Mouse (Mus musculus) layer of hippocampus, postnatal 36 days (tissue): ENCODE measurements at regions not wholly inside any gene's neighbourhood (a gene's known extent, or its start where the extent isn't known, plus 50 kb on each side); places are given as distances from the start of the nearest gene placed in this dataset.
"Not testable (repeated sequence)": the region's sequence is repeated elsewhere in the genome, so short reads cannot be mapped to it uniquely, and the experiment has no call there.

Experiments used
- DNase-seq, 2 experiments: peaks; one replicate each; pipeline ENCODE4 v3.0.0; 2022

- no peak for DNase-seq
These were observed 188.2 kb upstream of the 1700056E22Rik start for GRCm38 (mm10) chr1:184222326-184222725.

- no peak for DNase-seq
These were observed 187.7 kb upstream of the 1700056E22Rik start for GRCm38 (mm10) chr1:184221792-184222191.

GRCm38 (mm10) chr1:184197272-184197671 lies 163.2 kb upstream of the 1700056E22Rik start:
- no peak for DNase-seq

GRCm38 (mm10) chr1:184191325-184191724 lies 157.2 kb upstream of the 1700056E22Rik start:
- DNase-seq = no peak

- no peak for DNase-seq
These were observed 153.5 kb upstream of the 1700056E22Rik start for GRCm38 (mm10) chr1:184187582-184187981.

- DNase-seq = no peak
These were observed 148.1 kb upstream of the 1700056E22Rik start for GRCm38 (mm10) chr1:184182163-184182562.

GRCm38 (mm10) chr1:184174416-184174815 lies 140.3 kb upstream of the 1700056E22Rik start:
- not testable (repeated sequence) for DNase-seq

DNA sequence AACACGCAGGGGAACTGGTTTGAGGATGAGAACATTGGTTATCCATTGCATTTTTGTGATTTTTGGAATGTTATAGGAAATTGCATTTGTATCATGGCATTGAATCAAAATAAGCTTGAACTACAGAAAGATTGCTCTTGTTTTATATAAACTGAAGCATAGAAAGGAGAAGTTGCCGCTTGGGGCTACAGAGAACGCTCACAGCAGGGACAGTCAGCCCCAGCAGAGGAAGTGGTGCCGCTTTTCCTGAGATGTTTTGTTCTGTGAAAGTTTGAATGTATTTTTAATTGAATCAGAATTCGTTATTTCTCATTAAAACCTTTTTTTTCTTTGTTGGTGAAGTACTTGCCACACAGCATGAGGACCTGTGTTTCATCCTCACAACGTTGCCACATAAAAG lies 139.6 kb upstream of the 1700056E22Rik start:
- DNase-seq = no peak

- DNase-seq = no peak
These were observed 138.9 kb upstream of the 1700056E22Rik start for GRCm38 (mm10) chr1:184172986-184173385.

DNA sequence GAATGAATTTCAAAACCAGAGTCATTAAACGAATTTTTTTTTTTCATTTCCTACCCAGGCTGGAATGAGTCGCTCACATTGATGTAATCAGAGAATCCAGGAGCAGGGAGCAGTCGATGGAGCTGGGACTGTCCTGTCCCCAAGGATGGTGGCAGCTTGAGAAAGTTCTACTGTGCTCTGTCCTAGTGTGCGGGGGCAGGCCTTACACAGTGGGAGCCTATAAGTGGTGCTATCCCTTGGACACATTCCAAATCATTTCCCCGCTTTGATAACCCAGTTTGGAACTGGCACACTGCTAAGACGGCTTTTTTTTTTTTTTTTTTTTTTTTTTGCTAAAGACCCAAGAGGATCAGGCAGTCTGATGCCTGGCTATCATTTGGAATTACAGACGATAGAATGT lies 137.5 kb upstream of the 1700056E22Rik start:
- no peak for DNase-seq

- no peak for DNase-seq
These were observed 136.8 kb upstream of the 1700056E22Rik start for GRCm38 (mm10) chr1:184170926-184171325.

DNA sequence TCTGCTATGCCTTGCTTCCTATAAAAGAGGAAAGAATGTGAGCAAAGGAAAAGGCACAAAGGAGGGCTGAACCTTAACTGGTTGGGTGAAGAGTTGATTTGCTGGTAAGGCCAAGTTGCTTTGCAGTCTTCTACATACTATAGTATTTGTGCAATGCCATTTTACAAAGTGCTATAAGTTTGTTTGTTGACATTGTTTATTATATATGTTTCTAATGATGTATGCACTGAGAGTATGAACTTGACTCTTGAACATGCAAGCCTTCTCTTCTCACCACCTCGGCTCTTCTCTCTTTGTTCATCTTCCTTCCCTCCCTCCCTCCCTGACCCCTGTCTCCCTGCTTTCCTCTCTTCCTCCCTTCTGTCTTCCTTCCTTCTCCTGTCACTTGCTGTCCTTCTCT lies 135.9 kb upstream of the 1700056E22Rik start:
- DNase-seq = no peak

- no peak for DNase-seq
These were observed 135.1 kb upstream of the 1700056E22Rik start for GRCm38 (mm10) chr1:184169034-184169783.

DNA sequence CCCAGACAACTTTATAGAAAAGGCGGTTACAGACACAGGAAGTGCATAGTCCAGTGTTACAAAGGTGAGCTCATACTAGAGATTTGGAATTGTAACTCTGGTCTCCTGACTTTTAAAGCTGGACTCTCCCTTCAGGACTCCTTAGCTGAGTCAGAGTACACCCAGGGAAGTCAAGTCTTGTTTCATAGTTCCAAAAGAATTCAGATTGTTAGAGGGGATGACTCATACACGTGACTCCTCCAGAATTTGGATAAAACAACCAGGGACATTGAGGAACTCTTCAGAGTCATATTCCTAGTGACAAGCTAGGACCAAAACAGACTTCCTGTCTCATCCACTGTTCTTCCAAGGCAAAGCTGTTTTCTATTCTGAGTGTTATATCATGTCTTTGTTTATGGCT lies 132.8 kb upstream of the 1700056E22Rik start:
- DNase-seq = no peak

GRCm38 (mm10) chr1:184162526-184162925 lies 128.4 kb upstream of the 1700056E22Rik start:
- not testable (repeated sequence) for DNase-seq

DNA sequence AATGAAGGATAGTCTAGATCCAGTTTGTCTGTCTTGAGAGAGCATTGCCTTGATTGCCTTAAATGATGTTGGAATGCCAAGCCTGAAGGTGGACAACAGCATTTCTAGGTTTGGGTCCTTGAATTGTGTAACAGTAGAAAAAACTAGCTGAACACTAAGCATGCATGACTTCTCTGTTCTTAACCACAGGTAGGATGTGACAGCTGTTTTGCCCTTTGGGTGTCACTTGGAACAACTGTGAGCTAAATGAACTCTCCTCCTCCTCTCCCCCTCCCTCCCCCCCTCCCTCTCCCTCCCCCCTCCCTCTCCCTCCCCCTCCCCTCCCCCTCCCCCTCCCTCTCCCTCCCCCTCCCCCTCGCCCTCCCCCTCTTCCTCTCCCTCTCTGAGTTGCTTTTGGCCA lies 113.6 kb upstream of the 1700056E22Rik start:
- DNase-seq = no peak

DNA sequence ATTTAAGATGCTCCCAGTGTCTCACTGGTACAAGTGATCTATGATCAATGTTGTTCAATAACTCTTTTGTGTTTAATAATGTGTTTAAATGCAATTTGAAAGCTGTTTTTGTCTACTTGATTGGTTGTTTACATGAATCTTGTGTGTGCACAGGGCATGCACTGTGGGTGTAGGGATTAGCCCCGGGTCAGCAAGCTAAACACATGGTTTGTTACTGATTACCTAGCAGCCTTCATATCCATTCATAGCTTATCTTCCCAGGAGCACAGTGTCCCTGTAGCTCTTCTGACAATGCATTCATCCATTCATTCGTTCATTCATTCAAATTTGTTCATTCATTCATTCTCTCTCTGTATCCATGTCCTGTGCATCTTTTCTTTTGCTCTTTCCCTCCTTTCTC lies 108.9 kb upstream of the 1700056E22Rik start:
- no peak for DNase-seq

DNA sequence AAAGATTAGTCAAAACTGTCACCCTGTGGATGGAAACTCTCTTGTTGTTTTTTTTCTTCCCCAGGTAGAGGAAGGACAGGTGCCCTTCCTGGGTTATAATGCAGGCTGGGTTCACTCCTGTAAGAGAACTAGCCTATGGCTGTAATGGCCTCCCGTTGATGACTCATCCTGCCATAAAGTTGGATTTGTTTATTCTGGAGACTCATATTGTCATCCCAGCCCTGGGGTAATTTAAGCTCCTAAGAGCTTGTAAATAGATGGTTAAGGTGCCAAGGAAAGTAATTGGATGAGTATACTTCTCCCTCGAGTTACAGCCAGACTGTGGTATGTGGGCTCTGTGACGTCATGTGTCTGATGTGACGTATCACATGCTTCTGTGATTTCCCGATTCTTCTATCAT lies 106.4 kb upstream of the 1700056E22Rik start:
- no peak for DNase-seq

GRCm38 (mm10) chr1:184140082-184140481 lies 106.0 kb upstream of the 1700056E22Rik start:
- DNase-seq = no peak

DNA sequence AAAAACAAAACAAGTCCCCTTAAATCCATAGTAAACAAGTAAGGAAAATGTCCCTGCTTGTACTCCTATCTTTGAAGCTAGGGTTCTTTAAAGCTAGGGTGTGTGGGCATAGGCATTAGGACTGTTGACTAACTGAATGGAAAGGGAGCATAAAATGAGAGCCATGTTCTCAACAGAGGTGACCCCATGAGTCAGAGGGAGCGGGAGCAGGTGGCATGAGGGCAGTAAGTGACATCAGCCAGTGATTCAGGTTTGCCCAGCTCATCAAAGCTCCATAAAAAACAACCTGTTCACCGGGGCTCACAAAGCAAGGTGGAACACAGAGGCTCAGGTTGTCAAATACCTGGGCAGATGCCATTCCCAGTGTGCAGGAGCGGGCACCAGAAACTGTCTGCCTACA lies 104.6 kb upstream of the 1700056E22Rik start:
- DNase-seq = no peak

GRCm38 (mm10) chr1:184130897-184131296 lies 96.8 kb upstream of the 1700056E22Rik start:
- no peak for DNase-seq

GRCm38 (mm10) chr1:184127321-184127720 lies 93.2 kb upstream of the 1700056E22Rik start:
- DNase-seq = no peak

GRCm38 (mm10) chr1:184126909-184127308 lies 92.8 kb upstream of the 1700056E22Rik start:
- DNase-seq = no peak
